Mouse (Mus musculus) thymus, postnatal 36 days (tissue): ENCODE data around the gene Lmna.

ENCODE experiments used
- DNase-seq, 2 experiments: peaks; one replicate each; pipeline ENCODE4 v3.0.0; 2022; ENCODE audit warnings: mixed read lengths in 2 of 2

The Lmna gene

GRCm38 (mm10) chr3:88520078-88520477 lies 10.3 kb upstream of the Lmna start:
- DNase-seq = no peak

DNA sequence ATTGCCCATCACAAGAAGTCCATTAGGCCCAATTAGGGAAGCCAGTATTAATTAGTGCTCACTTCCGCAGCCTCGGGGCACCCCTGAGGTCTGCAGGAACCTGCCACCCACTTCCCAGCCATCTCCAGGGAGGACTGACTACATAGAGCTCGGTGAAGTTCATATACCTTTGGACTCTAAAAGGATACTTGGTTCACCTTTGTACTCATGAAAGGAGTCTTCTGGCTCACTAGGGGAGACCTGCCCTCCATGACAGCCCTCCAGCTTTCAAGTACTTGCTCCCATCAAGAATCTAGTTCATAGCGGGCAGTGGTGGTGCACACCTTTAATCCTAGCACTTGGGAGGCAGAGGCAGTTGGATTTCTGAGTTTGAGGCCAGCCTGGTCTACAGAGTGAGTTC lies 8.7 kb upstream of the Lmna start:
- DNase-seq = no peak

DNA sequence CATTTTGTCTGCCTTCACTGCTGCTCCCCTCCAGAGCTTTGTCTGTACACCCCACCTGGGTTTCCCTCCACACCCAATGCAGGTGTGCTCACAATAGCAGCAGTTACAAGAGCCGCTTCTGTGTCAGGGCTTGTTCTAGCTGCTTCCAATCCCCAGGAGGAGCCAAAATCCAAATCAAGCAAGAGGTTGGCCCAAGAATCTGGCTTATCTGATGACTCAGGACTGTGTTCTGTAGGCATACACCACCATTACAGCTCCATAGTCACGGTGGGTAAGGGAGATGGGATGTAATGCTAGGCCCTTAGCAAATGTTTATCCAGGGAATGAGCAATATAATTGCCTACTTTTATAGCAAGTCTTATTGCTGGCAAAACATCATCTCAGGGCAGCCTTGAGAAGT lies 6.7 kb upstream of the Lmna start:
- DNase-seq = no peak

GRCm38 (mm10) chr3:88515095-88515386 lies 5.3 kb upstream of the Lmna start:
- DNase-seq = no peak

DNA sequence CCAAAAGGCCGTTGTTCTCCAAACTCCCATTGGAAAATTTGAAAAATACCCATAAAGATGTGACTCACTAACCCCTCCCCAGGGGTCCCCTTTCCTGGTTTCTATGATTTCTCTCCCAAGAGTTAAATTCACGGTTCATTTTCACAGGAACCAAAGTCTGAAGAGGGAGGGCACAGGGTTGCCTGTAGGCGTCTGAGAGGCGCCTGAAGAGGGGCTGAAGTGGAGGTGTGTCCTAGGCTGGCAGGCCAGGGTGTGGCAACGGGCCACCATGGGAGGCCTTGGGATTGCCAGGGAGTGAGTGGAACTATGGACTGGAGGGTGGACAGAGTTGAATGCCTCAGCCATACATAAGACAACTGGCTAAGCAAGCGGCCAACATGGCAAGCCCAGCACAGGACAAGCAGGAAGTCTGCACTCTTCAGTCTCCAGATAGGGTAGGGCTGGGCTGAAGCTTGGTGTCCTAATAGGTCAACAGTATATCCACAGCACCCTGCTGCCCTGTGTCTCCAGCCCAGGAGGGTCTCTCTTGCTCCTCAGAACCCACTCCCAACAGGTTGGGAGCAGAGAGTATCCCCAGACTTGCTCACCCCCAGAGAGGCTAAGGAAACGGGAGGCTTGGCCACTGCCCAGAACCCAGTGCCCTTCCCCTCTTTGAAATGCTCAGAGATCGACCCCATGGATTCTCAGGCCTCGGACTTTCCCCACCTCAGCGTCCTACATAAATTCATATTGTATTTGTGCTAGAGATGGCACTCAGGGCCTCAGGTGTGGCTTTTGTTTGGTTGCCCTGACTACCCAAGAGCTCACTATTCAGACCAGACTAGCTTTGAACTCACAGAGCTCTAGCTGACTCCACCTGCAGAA lies 4.7 kb upstream of the Lmna start:
- no peak for DNase-seq

GRCm38 (mm10) chr3:88513546-88514115 lies 3.9 kb upstream of the Lmna start:
- peak; percentile 27 to 36 for DNase-seq

- DNase-seq = no peak
Observed at GRCm38 (mm10) chr3:88512896-88513545, 3.3 kb upstream of the Lmna start.

DNA sequence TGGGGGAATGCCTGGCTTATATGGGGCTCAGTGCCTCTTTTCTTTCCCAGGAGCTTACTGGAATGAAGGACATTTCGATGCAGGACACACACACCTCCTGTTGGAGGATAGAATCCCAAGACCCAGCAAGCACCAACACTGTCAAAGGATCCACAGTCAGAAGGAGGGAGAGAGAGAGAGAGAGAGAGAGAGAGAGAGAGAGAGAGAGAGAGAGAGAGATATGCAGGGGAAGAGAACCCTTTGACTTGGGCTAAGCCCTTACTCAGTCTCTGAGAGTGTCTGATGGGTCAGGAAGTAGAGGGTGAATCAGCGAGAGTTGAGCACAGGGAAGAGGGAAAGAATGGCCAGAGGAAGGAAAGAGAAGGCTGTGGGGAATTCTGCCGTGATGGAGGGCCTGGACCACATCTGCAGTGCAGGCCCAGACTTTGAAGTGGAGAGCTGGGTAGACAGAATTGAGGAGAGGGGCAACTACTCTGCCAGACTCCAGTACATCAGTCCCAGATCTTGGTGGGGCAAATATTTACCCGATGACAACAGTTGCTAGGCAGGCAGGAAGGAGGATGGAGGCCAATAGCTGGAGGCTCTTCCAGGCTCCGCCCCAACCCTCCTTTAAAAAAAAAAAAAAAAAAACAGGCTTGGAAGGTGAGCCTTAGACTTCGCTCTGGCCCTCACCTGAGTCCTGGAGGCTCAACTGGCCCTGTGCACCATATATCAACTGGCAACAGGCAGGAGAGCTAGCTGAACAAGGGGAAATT lies 2.6 kb upstream of the Lmna start:
- DNase-seq = no peak

GRCm38 (mm10) chr3:88511559-88511958 lies 1.8 kb upstream of the Lmna start:
- peak in 1 of 2 experiments; percentile 35 for DNase-seq

GRCm38 (mm10) chr3:88510421-88511289 lies 899 bp upstream of the Lmna start:
- no peak for DNase-seq

GRCm38 (mm10) chr3:88509250-88509649 lies 506 bp downstream of the Lmna start:
- DNase-seq = peak in 1 of 2 experiments; percentile 59

DNA sequence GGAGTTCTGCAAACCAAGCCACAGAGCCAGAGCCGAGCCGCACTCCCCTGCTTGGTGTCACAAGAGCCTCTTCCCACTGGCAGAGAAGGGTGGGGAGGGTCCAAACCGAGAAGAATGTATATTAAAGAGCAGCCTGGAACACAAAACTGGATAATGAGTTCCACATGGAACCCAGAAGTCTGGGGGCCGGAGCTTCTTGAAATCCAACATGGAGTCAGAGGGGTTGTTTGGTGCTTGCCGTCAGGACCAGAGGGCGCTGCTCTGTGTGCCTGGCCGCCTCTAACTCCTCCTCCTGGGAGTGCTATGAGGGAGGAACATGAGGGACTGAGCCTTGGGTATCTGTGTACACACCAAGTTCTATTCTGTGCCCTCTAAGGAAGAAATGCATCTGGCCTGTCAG lies 4.0 kb downstream of the Lmna start:
- no peak for DNase-seq

DNA sequence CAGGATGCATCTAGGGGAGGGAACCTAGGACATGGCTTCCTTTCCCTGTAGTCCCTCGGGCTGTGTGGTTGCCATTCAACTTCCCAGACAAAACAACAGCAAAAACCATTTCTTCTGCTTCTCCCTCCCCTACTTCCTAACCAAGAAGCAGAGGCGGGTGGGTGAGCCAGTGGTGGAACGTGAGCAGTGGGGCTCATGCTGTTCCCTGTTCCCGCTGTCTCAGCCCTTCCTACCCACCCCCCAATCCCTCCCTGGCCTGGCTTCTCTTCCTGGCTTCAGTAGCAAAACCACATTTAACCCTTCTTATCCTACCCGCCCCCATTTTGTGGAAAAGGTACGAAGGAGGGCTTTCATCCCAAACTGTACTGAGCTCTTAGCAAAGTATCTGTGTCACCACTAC lies 4.7 kb downstream of the Lmna start:
- DNase-seq = no peak

DNA sequence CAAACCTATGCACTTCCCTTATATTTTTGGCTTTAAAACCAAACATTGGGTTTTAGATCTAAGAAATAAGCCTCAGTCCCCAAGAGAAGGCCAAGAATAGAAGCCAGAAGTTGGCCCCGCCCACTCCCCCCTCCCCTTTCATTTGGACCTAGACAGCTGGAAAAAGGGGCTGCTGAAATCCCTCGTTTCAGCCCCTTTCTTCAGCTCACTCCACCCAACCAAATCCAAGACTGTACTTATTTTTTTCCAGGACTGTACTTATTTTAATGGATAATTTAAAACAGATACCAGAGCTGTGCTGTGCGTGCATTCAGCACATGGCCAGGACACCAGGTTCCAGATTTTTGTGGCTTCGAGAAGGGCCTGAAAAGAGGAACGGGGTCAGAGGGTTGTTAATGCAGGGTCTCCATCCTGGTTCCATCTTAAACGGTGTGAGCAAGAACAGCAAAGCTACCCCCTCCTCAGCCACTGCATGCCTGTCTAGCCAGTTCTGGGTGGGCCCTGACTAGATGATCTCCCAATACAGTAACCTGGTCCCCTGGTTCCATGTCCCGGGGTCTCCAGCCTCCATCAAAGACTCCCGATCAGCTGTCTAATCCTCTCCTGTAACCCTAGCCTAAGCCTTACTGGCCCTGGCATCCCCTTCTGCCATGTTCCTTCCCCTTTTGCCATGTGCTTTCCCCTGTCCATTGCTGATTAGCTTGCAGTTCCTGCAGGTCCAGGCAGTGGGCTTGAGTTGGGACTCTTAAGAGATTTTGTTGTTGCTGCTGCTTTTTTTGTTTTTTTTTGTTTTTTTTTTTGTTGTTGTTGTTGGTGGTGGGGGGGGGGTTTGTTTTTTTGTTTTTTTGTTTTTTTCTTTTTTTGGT lies 5.6 kb downstream of the Lmna start:
- no peak for DNase-seq

DNA sequence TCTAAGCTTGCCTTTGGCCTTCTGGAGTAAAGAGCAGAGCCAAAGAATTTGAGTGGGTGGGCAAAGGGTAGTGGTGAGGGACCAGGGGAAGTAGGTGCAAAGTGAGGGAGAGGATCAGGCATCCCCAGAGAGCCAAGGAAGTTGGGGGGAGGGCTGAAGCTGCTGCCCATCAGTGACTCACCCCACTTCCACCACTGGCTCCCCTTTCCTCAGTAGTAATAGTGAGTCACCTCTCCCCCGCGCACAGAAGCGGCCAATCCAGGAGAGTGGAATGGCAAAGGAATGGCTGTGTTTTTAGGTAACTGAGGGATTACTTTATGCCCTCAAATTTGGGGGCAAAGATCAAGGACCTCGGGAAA lies 6.3 kb downstream of the Lmna start:
- no peak for DNase-seq

DNA sequence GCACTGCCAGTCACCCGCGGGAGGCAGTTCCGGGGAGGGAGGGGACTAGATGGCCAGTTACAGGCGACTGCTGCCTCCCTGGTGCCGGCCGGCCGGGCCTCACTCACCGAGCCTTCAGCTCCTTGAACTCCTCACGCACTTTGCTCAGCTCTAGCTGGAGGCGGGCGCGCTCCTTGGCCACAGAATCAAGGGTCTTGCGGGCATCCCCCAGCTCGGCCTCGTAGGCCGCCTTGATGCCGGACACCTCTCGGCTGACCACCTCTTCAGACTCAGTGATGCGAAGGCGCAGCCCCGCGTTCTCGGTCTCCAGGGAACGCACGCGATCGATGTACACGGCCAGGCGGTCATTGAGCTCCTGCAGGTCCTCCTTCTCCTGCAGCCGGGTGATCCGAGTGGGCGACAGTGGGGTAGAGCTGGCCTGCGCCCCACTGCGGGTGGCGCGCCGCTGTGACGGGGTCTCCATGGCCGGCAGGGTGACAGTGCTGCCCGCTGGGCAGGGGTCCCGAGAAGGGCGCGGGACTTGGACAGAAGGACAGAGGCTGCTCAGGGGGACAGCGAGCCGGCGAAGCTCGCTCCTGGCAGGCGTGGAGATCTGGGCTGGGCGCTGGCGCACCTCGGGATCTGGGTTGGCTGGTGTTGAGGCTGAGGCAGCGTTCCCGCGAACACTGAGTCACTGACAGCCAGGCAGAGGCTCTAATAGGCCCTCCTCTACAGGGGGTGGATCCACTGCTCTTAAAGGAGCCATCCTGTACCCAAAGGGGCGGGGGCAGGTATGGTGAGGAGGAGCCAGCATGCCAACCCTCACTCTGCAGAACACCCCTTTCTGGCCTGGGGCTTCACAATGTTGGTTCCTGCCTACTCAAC lies 6.9 kb downstream of the Lmna start:
- DNase-seq = peak; percentile 26 to 41

GRCm38 (mm10) chr3:88502031-88502571 lies 7.7 kb downstream of the Lmna start:
- no peak for DNase-seq

DNA sequence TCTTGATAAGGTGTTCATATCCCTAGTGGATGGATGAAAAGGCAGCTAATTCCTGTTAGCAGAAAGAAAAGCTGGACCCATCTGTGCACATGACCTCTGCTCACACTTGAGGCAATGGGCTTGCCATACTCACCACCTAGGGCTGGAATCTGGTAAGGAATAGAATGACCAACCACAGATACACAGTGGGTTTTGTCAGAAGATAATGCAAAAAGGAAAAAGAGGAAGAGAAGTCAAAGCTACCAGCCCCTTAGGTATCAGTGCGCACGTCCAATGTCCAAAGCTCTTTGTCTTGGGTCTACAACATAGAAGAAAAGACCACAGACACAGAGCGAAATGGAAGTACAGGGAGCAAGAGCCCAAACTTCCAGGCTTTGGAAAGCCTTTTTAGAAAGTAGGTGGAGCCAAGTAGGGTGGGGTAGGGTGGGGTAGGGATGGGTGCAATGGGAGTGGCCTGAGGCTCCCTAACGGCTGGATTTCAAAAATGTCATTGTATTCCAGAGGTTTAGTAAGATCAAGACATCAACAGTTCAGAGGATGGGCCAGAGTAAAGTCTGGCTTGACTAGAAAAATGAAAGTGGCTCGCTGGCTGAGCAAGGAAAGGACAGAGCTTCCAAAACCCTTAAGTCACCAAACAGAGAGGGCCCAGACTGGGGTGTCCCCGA lies 8.3 kb downstream of the Lmna start:
- no peak for DNase-seq

DNA sequence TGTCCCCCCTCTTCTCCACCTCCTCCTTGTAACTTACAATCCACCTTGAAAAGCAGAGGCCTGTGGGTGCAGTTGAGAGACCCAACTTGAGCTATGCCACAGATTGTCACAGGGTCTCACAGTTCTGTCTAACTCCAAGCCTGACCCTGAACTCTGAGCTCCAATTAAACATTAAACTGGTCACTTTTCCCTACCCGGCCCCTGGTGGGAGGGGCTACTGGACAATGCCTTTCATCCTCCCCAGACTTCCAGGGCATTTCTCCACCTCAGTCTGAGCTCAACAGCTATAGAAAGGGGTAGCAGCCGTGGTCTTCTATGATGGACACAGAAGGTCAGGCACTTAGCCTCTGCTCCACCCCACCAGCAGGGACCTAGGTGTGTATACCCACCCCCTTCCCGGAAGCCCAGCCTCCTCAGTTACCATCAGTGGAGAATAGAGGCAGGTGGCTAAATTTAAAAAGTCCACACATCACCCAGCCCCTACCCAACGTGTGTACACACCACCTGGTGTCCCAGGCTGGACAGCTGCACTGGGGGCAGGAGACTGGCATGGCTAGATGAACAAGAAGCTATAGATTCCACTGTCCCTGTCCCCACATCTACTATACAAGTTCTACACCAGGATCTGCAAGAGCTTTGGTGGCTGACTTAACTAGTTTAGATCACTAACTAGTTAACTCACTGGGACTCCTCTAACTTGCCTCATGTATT lies 8.9 kb downstream of the Lmna start:
- DNase-seq = no peak
